Mouse (Mus musculus) right cerebral cortex, postnatal 36 days (tissue): Measurements from ENCODE around the gene Ninl.

Experiments used
- DNase-seq, 2 experiments: peaks; one replicate each; pipeline ENCODE4 v3.0.0; 2022; ENCODE audit warnings: low spot score in 2 of 2, mixed read lengths in 1 of 2

Gene Ninl

DNA sequence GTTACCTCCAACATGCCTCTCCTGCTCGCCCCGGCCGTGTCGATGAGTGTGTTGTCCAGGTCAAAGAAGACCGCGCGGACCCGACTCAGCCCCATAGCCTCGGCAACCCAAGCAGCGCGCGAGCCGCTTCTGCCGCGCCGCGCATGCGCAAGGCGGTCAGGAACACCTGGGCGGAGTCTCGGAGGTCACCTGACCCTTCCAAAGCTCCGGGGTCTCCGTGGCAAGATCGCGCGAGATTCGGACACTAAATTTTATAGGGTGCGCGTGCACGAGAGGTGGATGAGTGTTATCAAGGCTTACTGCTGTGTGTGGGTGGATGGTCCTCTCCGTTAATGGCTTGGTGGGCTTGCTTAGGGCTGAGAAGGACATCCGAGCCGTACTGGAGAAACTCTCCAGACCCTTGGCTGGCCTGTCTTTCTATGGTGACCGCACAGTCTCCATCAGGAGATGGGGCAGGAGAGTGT lies at the start of gene Ninl, which contains the start of gene Nanp:
Gene Ninl (minus strand): TSS at position 151 of the 464 bp plus-strand sequence.
Gene Nanp (minus strand): TSS at position 167 of the 464 bp plus-strand sequence.
- peak; percentile 84 to 88 for DNase-seq

DNA sequence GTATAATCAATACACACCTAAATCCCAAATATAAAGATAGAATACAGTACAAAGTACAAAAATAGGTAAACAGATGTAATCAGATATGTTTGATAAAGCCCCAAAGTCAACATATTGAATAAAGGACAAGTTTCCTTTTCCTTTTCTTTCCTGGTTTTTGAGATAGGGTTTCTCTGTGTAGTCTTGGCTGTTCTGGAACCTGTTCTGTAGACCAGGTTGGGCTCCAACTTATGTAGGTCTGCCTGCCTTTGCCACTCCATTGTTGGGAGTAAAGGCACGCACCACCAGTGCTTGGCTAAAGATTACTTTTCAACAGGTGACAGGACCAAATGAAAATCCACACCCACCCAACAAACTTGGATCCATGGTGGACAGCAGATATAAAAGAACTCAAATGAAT lies 17.5 kb upstream of the Ninl start:
- no peak for DNase-seq

- DNase-seq: no peak
These were observed 1.2 kb upstream of the Ninl start for GRCm38 (mm10) chr2:151040411-151040810.

GRCm38 (mm10) chr2:151039726-151040125 lies 544 bp upstream of the Ninl start:
- DNase-seq: no peak

DNA sequence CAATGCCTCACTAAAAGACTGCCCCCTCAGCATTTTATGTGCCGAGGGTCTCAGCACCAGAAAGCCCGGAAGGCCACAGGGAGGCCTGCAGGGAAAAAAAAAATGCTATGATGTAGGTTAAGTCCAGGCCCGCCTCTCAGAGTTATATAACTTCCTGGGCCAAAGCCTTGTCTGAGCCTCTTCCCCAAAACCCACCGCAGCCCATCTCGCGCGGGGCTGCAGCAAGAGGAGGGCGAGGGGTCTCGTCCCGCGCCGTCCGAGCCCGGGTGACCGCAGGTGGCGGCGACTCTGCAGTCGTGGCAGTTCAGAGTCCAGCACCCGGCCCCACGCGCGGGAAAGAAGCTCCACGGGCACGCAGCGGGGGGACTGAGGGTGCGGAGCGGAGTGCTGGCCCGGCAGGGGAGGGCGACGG lies 365 bp downstream of the Ninl start:
- peak in 1 of 2 experiments; percentile 21 for DNase-seq

- DNase-seq: no peak
These were observed 1.2 kb downstream of the Ninl start for GRCm38 (mm10) chr2:151037876-151038552.

DNA sequence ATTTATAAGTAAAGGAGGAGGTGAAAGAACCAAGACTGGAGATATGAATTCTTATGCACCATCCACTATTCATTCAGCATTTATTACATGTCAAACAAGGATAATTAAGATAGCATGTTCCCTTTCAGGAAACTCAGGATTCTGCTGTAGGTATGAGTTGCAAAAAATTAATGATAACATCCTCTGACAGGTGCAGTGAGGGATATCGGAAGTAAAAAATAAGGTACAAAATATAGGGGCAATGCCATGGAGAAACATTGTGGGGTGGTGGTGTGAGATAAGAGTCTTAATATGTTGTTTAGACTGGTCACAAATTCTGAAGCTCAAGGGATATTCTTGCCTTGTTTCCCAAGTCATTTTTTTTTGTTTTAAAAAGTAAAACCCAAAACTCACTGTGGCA lies 1.9 kb downstream of the Ninl start:
- DNase-seq: no peak

- DNase-seq: no peak
These were observed 2.5 kb downstream of the Ninl start for GRCm38 (mm10) chr2:151036721-151037120.

DNA sequence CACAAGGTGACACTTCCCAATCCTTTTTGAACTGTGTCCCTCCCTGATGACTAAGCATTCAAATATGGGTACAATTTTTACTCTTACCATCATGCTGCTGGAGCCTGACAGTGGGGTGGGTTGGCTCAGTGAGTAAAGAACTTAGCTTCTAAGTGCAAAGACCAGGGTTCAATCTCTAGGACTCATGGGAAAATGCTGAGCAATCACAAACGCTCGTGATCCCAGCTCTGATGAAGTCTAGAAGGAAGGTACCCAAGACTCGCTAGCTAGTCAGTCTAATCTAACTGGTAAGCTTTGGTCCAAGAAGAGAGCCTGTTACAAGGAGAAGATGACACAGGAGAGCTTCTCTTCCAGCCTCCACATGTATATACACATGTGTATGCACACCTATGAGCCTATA lies 4.7 kb downstream of the Ninl start:
- DNase-seq: no peak

DNA sequence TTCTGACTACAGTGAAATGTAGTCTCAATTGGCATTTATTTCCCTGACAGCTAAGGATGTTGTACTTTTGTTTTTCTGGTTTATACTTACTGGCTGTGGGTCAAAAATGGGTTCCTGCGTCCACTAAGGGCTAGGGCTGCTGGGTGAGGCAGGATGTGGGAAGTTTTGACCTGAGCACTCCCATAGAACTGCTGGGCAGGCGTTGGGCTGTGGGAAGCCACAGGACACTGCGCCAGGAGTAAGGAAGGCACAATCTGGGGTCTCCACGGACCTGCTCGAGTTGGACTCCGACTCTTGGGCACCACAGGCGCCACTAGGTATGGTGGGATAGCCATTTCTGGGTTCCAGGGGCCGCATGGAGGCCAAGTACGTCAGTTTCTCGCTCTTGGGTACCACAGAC lies 18.0 kb downstream of the Ninl start:
- DNase-seq: no peak

GRCm38 (mm10) chr2:151015316-151015715 lies 23.9 kb downstream of the Ninl start:
- no peak for DNase-seq

DNA sequence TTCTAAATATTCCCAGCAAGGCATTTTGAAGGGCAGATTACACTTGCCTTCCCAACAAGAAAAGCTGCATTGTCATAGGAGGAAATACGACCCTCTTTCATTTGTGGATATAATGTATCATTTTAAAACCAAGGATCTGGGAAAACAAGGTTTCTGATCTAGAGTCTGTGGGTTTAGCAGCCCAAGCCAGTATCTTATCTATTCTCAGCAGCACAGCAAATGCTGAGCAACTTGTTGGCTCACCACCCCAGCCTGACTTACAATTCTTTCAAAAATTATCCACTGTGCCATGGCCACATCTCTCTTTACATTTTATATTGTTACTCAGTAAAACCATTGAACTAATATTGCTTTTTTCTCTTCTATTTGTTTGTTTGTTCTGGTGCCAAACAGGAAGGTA lies 27.9 kb downstream of the Ninl start:
- no peak for DNase-seq

DNA sequence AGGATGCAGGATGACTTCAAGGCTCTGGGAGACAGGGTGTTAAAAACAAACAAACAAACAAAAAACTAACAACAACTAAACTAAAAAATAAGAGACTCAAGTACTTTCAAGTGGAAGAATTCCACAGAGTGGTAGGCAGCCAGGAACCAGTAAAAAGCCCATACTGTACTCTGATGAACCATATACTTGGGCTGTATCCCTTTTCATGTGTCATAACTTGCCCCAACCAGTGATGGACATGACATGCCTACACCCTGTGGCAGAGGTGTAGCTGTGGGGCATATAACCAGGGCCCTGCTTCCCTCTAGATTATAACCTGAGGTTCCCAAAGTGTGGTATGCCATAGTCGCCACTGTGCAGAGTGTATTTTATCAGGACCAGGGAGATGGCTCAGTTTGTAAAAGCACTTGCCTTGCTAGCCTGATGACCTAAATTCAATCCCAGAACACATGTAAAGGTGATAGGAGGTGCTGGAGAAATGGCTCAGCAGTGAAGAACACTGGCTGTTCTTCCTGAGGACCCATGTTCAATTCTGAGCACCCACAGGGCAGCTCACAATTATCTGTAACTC lies 29.6 kb downstream of the Ninl start:
- DNase-seq: no peak

DNA sequence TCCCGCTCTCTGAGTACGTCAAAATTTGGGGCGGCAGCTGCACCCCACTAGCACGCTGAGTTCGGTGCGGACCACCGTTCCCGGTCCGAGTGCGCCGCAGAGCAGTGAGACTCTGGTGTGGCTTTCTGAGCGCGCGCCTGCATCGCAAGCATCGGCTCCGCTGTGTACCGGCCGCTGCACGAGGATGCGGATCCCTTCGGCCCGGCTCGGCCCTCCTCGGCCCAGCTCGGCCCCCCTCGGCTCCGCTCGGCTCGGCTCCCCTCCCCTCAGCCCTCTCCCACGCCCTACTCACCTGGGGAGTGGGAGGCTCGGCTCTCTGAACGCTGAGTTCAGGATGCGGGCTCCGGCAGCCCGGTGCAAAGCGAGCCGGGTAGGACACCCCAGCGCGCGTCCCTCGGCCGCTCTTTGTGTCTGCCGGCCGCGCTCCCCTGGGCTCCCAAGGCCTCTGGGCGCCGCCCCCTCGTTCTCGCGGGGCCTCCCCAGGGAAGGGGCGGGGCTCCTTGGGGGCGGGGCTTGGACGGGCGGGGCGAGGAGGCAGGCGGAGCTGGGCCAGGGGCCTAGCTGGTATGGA lies 30.2 kb downstream of the Ninl start:
- DNase-seq: peak; percentile 41 to 59

DNA sequence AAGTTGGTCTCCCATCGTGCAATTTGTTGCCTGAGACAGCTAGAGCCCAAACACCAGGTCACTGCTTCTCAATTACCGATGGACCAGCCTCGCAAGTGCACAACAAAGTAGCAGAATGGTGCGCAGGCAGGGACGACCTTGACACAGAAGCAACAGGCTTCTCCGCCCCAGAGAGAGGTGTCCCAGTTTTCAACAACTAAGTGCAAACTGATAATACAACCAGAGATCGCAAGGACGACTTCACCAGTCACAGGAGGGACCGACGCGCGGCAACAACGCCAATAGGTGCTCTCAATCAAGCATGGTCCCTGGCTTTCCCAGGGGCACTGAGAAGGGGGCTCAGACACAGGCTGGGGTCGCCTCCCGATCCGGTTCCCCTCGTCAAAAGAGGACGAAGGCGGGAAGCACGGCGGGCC lies 30.7 kb downstream of the Ninl start:
- no peak for DNase-seq

- no peak for DNase-seq
These were observed 31.2 kb downstream of the Ninl start for GRCm38 (mm10) chr2:151008006-151008405.

DNA sequence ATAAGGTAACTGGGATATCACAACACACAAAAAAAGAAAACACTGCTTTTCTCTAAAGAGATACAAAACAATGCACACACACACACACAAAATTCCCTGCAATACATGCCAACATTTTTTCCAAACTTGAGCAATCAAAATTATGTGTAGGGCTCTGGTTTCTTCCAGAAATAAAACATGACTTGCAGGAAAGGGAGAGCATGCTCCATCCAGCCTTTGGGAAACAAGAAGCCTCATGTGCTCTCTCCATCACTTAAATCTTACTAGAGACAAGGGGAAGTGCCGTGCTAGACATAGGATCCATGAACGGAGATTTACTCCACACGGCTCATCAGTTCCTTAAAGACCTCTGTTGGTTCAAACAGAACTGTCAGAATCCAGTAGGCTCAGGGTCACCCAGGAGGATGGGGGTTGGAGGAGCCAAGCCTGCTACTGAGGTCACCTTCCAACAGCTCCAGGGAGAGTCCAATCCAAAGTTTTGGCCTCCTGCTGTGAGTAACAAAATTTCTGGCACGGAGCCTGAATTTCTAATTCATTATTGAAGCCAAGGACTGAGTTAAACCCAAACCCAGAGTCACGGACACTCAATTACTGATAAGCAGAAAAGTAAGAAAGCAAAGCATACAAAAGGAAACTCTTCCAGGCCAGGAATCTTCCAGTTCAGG lies 32.8 kb downstream of the Ninl start:
- DNase-seq: no peak

DNA sequence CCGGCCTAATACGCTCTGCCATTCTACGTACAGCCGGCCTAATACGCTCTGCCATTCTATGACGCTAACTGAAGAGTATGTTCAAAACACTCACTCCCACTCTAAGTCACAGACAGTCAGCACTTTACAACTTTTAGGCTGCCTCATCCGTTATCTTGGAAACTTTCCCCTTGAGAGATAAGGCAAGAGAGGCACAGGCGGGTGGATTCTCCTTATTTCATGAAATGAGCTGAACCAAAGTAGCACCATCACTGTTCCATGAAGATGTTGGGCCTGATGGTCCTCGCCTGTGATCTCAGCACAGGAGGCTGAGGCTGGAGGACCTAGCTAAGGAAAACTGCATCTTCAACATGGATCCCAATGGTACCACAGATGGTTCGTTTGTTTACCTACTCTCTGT lies 34.8 kb downstream of the Ninl start:
- no peak for DNase-seq

- no peak for DNase-seq
These were observed 35.4 kb downstream of the Ninl start for GRCm38 (mm10) chr2:151003796-151004195.

GRCm38 (mm10) chr2:151001619-151002175 lies 37.5 kb downstream of the Ninl start:
- no peak for DNase-seq

DNA sequence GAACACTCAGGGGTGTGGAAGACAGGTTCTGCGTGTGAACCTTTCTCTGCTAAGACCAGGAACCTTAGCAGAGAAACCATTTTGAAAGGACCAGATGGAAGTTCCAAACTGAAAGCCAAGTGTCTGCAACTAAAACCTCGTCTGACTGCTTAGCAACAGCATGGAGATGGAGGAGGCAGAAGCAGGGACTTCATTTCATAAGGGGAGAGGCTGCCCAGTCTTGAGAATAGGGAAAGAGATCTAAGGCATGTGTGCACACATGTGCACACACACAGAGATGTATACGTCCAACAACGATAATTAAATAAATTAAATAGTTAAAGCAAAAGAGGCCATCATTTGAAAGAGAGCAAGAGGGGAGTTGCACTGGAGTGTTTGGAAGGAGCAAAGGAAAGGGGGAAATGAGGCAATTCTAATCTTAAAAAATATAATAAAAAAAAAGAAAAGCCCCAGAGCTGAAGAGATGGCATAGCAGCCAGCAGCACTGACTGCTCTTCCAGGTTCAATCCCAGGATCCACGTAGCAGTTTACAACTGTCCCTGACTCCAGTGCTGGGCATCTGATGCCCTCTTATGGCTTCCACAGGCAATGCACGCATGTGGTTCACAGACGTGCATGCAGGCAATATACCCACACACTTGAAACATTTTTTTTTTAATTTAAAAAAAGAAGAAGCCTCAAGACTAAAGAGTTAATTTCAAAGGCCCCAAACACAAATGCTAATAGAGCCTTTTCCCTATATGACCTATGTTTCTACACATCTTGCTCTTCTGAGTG lies 38.6 kb downstream of the Ninl start:
- peak; percentile 38 to 52 for DNase-seq
